9 mouse cellular contexts compared by ENCODE assay signal in the genomic region with DNA sequence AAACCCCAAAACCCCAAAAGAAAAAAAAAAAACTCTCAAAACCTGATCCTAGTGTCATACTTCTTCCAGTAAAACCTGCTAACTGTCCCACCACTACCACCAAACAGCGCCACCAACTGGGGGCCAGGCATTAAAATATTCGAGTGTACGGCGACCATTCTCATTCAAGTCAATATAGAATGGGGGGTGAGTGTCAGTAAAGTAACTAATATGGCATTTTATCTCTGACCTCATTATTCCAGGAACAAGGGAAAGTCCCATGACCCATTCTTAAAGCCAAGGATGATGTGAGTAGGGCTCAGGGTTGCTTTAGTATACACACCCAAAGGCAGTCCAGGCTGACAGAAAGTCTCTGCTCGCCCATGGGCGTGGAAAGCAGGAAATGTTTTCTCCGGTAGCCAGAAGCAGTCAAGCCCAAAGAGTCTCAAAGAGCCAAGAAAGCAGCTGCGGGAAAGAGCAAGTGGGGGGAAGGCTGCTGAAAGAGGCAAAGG. TPM values are rescaled to one million over a fixed set of nuclear protein-coding genes. Genes with fewer than 3 reads are reported as not detected.
DNase-seq lines count a peak whose midpoint lies in the region; ATAC-seq and TF ChIP-seq lines count a peak whose summit lies in the region.
"Had no signal": no experiment of that assay in that cellular context is flagged by ENCODE, and none has a peak within 500 bp of the region (broad histone marks: within the 10 kb centered on the region; RNA-seq: fewer than 3 reads in every experiment).

No protein-coding gene starts in this region.

- no peak for ATAC-seq in heart, embryonic 11.5 days (replicated peaks; ENCODE audit: insufficient number of reproducible peaks, low FRiP score, low TSS enrichment)

- H3K27ac ChIP-seq in heart, adult 2 months: peak overlapping the region; percentile 57
- no peak overlapping the region for H3K27ac ChIP-seq in heart, embryonic 11.5 days (ENCODE audit: low read depth, low read length)

- no peak overlapping the region for H3K4me3 ChIP-seq in heart, adult 2 months
- no peak overlapping the region for H3K4me3 ChIP-seq in heart, embryonic 11.5 days (ENCODE audit: low read depth, low read length)

- no peaks in the 10 kb centered on the region for H3K9me3 ChIP-seq in heart, embryonic 11.5 days (replicated peaks; ENCODE audit: control insufficient read depth, low read length)

- H3K79me2 ChIP-seq in heart, adult 2 months (replicated peaks; ENCODE audit: control insufficient read depth, insufficient read depth, low read length): no peaks in the 10 kb centered on the region

- 0 out of 2 replicates have a peak, but pooled peaks have one; percentile 49 for TF ChIP-seq EP300 in heart, adult 2 months (IDR thresholded peaks at IDR 0.05; ENCODE audit: insufficient read depth, low read depth, low read length)

- WGBS in heart, adult 2 months: 10% methylated on average over 8 of the region's 8 CpGs
- 31% methylated on average over 8 of the region's 8 CpGs for WGBS in heart, embryonic 11.5 days (ENCODE audit: insufficient replicate concordance)

- no peaks in the 10 kb centered on the region for H3K36me3 ChIP-seq in heart, adult 2 months (ENCODE audit: control insufficient read depth, insufficient read depth, low read length)
- H3K36me3 ChIP-seq in heart, embryonic 11.5 days (ENCODE audit: control insufficient read depth, insufficient read depth, low read length): no peaks in the 10 kb centered on the region

- no peak overlapping the region for H3K9ac ChIP-seq in heart, adult 2 months (ENCODE audit: low read depth, low read length)
- H3K9ac ChIP-seq in heart, embryonic 11.5 days (ENCODE audit: low read depth, low read length): no peak overlapping the region

- intact Hi-C loops in heart, adult 2 months (cut with DNase I): loop anchor here (2.0 kb wide), 1 partner anchor 69 kb away; no protein-coding TSS in a partner anchor

- peaks cover 2% of the 10 kb centered on the region for H3K4me1 ChIP-seq in heart, adult 2 months (ENCODE audit: control insufficient read depth, insufficient read depth, low read length)
- H3K4me1 ChIP-seq in heart, embryonic 11.5 days (ENCODE audit: control insufficient read depth, insufficient read depth, low read length): 0 out of 2 replicates have a peak, but pooled peaks cover 5% of the 10 kb centered on the region

- H3K27me3 ChIP-seq in heart, adult 2 months (ENCODE audit: control insufficient read depth, insufficient read depth, low read length): no peaks in the 10 kb centered on the region
- H3K27me3 ChIP-seq in heart, embryonic 11.5 days (ENCODE audit: control insufficient read depth, insufficient read depth, low read length): peaks cover 12% of the 10 kb centered on the region

- H3K4me2 ChIP-seq in heart, embryonic 11.5 days: no peak overlapping the region

- peak; percentile 61 to 74 for DNase-seq in heart, adult 2 months
- DNase-seq in testis, postnatal 10 days (ENCODE audit: low spot score): peak; percentile 72
- no peak for DNase-seq in testis, postnatal 14 days (ENCODE audit: low spot score)
- DNase-seq in gastrocnemius, postnatal 10 days: peak; percentile 59
- peak; percentile 60 for DNase-seq in naive thymus-derived CD4-positive, alpha-beta T cell, adult 2 months (ENCODE audit: low read depth)
- DNase-seq in yolk sac, embryonic 10.5 days (ENCODE audit: low spot score): no peak
- DNase-seq in layer of hippocampus, postnatal 14 days (ENCODE audit: low spot score in 2 of 2): no peak

- no peak for TF ChIP-seq POLR2A in heart, adult 2 months (IDR thresholded peaks at IDR 0.05; ENCODE audit: insufficient read depth, low read depth, low read length)

- peak; percentile 79 for TF ChIP-seq CTCF in heart, adult 2 months (IDR thresholded peaks at IDR 0.05)

RNA-seq across cellular contexts. Expression of a gene that starts 2.0 kb away (rescaled TPM):
- not detected for total RNA-seq in heart, adult 2 months (2021)
- polyA plus RNA-seq in heart, adult 2 months (2012; rRNA removed): 0.56 and 0.61 TPM in 2 replicates
- 0.17 TPM in 1 of 2 replicates, not detected in the other for polyA plus RNA-seq in heart, embryonic 11.5 days (2014; fragmentation: Nextera tagmentation; extraction: Ambion mirVana)
- total RNA-seq in gastrocnemius, postnatal 10 days (2021): under 1 TPM; 0.14 to 0.20 TPM
- under 1 TPM in 1 of 2 experiments, not detected in 1; 0.16 TPM for total RNA-seq in layer of hippocampus, postnatal 14 days (2021)
- polyA plus RNA-seq: neural tube, embryonic 14.5 days had no signal

RNA-seq across cellular contexts. Expression of a gene that starts 32.8 kb away (rescaled TPM):
- not detected for total RNA-seq in heart, adult 2 months (2021)
- polyA plus RNA-seq in heart, adult 2 months (2012; rRNA removed): 0.26 TPM in 1 of 2 replicates, not detected in the other
- 0.29 and 0.58 TPM in 2 replicates for polyA plus RNA-seq in heart, embryonic 11.5 days (2014; fragmentation: Nextera tagmentation; extraction: Ambion mirVana)
- total RNA-seq in gastrocnemius, postnatal 10 days (2021): under 1 TPM in 1 of 2 experiments, not detected in 1; 0.31 TPM
- 1 to 10 TPM in 1 of 2 experiments, under 1 TPM in 1; 0.57 to 1.8 TPM for total RNA-seq in layer of hippocampus, postnatal 14 days (2021)
- polyA plus RNA-seq: neural tube, embryonic 14.5 days had no signal

RNA-seq across cellular contexts. Expression of a gene that starts 51.2 kb away (rescaled TPM):
- total RNA-seq in heart, adult 2 months (2021): 1 to 10 TPM; 3.6 to 6.1 TPM
- 9.0 and 11.4 TPM in 2 replicates for polyA plus RNA-seq in heart, adult 2 months (2012; rRNA removed)
- polyA plus RNA-seq in heart, embryonic 11.5 days (2014; fragmentation: Nextera tagmentation; extraction: Ambion mirVana): 1.6 and 2.5 TPM in 2 replicates
- 1 to 10 TPM; 3.0 to 3.1 TPM for total RNA-seq in gastrocnemius, postnatal 10 days (2021)
- 1 to 10 TPM; 3.5 to 3.8 TPM for total RNA-seq in layer of hippocampus, postnatal 14 days (2021)

Comparison
In these comparisons a context has a peak if more than half of its experiments do, and no peak if none do; other contexts are left out.
1. DNase-seq: peak in heart, adult 2 months (2 of 2), testis, postnatal 10 days (single experiment), gastrocnemius, postnatal 10 days (single experiment) and naive thymus-derived CD4-positive, alpha-beta T cell, adult 2 months (single experiment); none in testis, postnatal 14 days (single experiment), yolk sac, embryonic 10.5 days (single experiment) and layer of hippocampus, postnatal 14 days (0 of 2).